Mouse (Mus musculus) CH12.LX (cell line): Measurements from ENCODE around the gene Itgb4. TPM values are rescaled to one million over a fixed set of nuclear protein-coding genes. Genes with fewer than 3 reads are reported as not detected.

Source experiments
- DNase-seq: peaks from one replicate; pipeline ENCODE4 v3.0.0-alpha.2; 2013; ENCODE audit errors: extremely low read depth
- H3K27ac ChIP-seq: 2 replicates; pipeline ENCODE4 v1.5.1; 2012; ENCODE audit warnings: low read depth, mild to moderate bottlenecking, control low read depth, moderate library complexity; ENCODE audit not compliant: insufficient read depth
- H3K27me3 ChIP-seq: replicated peaks from 2 replicates; pipeline ENCODE3; 2012; ENCODE audit warnings: inconsistent platforms
- H3K36me3 ChIP-seq, 2 experiments: replicated peaks in 1 of 2; 2 replicates each; pipeline versions ENCODE3 to v1.6.1; 2012; ENCODE audit warnings: inconsistent platforms in 1 of 2, low read length in 1 of 2, mild to moderate bottlenecking in 1 of 2, mixed read lengths in 1 of 2, moderate library complexity in 1 of 2; ENCODE audit not compliant: control insufficient read depth in 1 of 2, insufficient read depth in 1 of 2
- H3K4me1 ChIP-seq, 2 experiments: 2 replicates each; pipeline ENCODE4 v1.6.1; 2012; ENCODE audit warnings: inconsistent platforms in 1 of 2, moderate library complexity in 1 of 2; ENCODE audit not compliant: insufficient read depth in 2 of 2, control insufficient read depth in 1 of 2
- H3K4me2 ChIP-seq: 2 replicates; pipeline ENCODE4 v1.6.1; 2012; ENCODE audit warnings: low read depth, mild to moderate bottlenecking, control low read depth; ENCODE audit not compliant: poor library complexity, insufficient read depth, severe bottlenecking
- H3K4me3 ChIP-seq, 3 experiments: fragments of 150-350 bp in 1 of 3; sonication (generic) in 1 of 3; replicated peaks in 1 of 3; 2 replicates each; pipeline versions ENCODE3 to v1.5.1; 2011 to 2012; ENCODE audit warnings: low read depth in 2 of 3, low read length in 2 of 3, mild to moderate bottlenecking in 2 of 3, moderate library complexity in 2 of 3, control low read depth in 1 of 3, improper control_type of control experiment in 1 of 3, inconsistent platforms in 1 of 3, mixed read lengths in 1 of 3; ENCODE audit not compliant: poor library complexity in 1 of 3
- H3K79me2 ChIP-seq: replicated peaks from 2 replicates; pipeline ENCODE4 v1.6.1; 2012; ENCODE audit warnings: mild to moderate bottlenecking, moderate library complexity; ENCODE audit not compliant: control insufficient read depth, poor library complexity, insufficient read depth, severe bottlenecking; ENCODE audit errors: extremely low read depth
- H3K9ac ChIP-seq: 2 replicates; pipeline ENCODE4 v1.6.1; 2012; ENCODE audit warnings: low read depth, mild to moderate bottlenecking, control low read depth, moderate library complexity; ENCODE audit not compliant: insufficient read depth
- H3K9me3 ChIP-seq: replicated peaks from 2 replicates; pipeline ENCODE3; 2012; ENCODE audit warnings: low read length, inconsistent platforms, mixed read lengths
- CHD1 ChIP-seq: IDR thresholded peaks from 2 replicates; pipeline ENCODE4 v1.6.1; 2012; ENCODE audit warnings: low read depth, low read length, improper control_type of control experiment, inconsistent platforms
- CTCF ChIP-seq, 2 experiments: IDR thresholded peaks in 1 of 2; conservative IDR thresholded peaks in 1 of 2; 2 replicates each; pipeline ENCODE4 v1.5.1; 2011 to 2012; ENCODE audit warnings: low read depth in 2 of 2, low read length in 2 of 2, improper control_type of control experiment in 1 of 2, inconsistent platforms in 1 of 2, mild to moderate bottlenecking in 1 of 2, moderate library complexity in 1 of 2
- EP300 ChIP-seq: IDR thresholded peaks from 2 replicates; pipeline ENCODE4 v1.6.1; 2011; ENCODE audit warnings: low read length, improper control_type of control experiment
- IRF4 ChIP-seq: IDR thresholded peaks from 2 replicates; pipeline ENCODE4 v1.6.1; 2014; ENCODE audit warnings: low read depth, mild to moderate bottlenecking, inconsistent platforms, low read length, improper control_type of control experiment
- JUN ChIP-seq: IDR thresholded peaks from 2 replicates; pipeline ENCODE4 v1.6.1; 2011; ENCODE audit warnings: low read depth, mild to moderate bottlenecking, low read length, improper control_type of control experiment, moderate library complexity; ENCODE audit not compliant: insufficient read depth
- JUND ChIP-seq: conservative IDR thresholded peaks from 2 replicates; pipeline ENCODE4 v1.6.1; 2011; ENCODE audit warnings: low read depth, low read length, improper control_type of control experiment
- MAFK ChIP-seq: IDR thresholded peaks from 2 replicates; pipeline ENCODE4 v1.6.1; 2011; ENCODE audit warnings: low read length, improper control_type of control experiment; ENCODE audit not compliant: insufficient replicate concordance
- MEF2A ChIP-seq: IDR thresholded peaks from 2 replicates; pipeline ENCODE4 v1.6.1; 2014; ENCODE audit warnings: low read depth, mild to moderate bottlenecking, inconsistent platforms, low read length, improper control_type of control experiment, borderline replicate concordance
- MXI1 ChIP-seq: IDR thresholded peaks from 2 replicates; pipeline ENCODE4 v1.6.1; 2011; ENCODE audit warnings: mild to moderate bottlenecking, low read depth, low read length, improper control_type of control experiment
- MYC ChIP-seq: IDR thresholded peaks from 2 replicates; pipeline ENCODE4 v1.6.1; 2011; ENCODE audit warnings: low read depth, mild to moderate bottlenecking, improper control_type of control experiment, low read length
- POLR2A ChIP-seq: IDR thresholded peaks from 2 replicates; pipeline ENCODE4 v1.6.1; 2011; ENCODE audit warnings: low read depth, mild to moderate bottlenecking, improper control_type of control experiment, low read length
- POLR2AphosphoS2 ChIP-seq: IDR thresholded peaks from 2 replicates; pipeline ENCODE4 v1.6.1; 2011; ENCODE audit warnings: low read depth, low read length, improper control_type of control experiment
- RAD21 ChIP-seq: IDR thresholded peaks from 2 replicates; pipeline ENCODE4 v1.6.1; 2011; ENCODE audit warnings: low read depth, mild to moderate bottlenecking, low read length, improper control_type of control experiment, moderate library complexity
- SIN3A ChIP-seq: IDR thresholded peaks from 2 replicates; pipeline ENCODE4 v1.6.1; 2012; ENCODE audit warnings: low read length, improper control_type of control experiment, inconsistent platforms
- SMC3 ChIP-seq: IDR thresholded peaks from 2 replicates; pipeline ENCODE4 v1.6.1; 2011; ENCODE audit warnings: low read depth, low read length, improper control_type of control experiment
- TCF12 ChIP-seq: IDR thresholded peaks from 2 replicates; pipeline ENCODE4 v1.6.1; 2014; ENCODE audit warnings: low read depth, mild to moderate bottlenecking, inconsistent platforms, low read length, improper control_type of control experiment
- UBTF ChIP-seq: IDR thresholded peaks from 2 replicates; pipeline ENCODE4 v1.6.1; 2012; ENCODE audit warnings: low read depth, mild to moderate bottlenecking, inconsistent platforms, low read length, improper control_type of control experiment, moderate library complexity
- USF2 ChIP-seq: conservative IDR thresholded peaks from 2 replicates; pipeline ENCODE4 v1.6.1; 2011; ENCODE audit warnings: low read depth, low read length, improper control_type of control experiment
- ZC3H11A ChIP-seq: IDR thresholded peaks from 2 replicates; pipeline ENCODE4 v1.6.1; 2012; ENCODE audit warnings: low read depth, mild to moderate bottlenecking, inconsistent platforms, low read length, improper control_type of control experiment
- dilution Hi-C: fragments of 300-500 bp; cut with MboI; formaldehyde crosslinking; loops from 2 replicates; pipeline ENCODE4 v1.14.3; 2020; ENCODE audit warnings: low sequenced_read_pairs; ENCODE audit not compliant: extremely low pct_unique_long_range_greater_than_20kb, extremely low pct_ligation_motif_present
- in situ Hi-C: fragments of 300-500 bp; cut with MboI; formaldehyde crosslinking; loops from 3 replicates; pipeline ENCODE4 v1.14.3; 2019; ENCODE audit warnings: low sequenced_read_pairs, low pct_ligation_motif_present, low pct_unique_long_range_greater_than_20kb, mixed read lengths
- polyA plus RNA-seq: library from polyadenylated mRNA; unstranded; fragments of >175 nt; gene quantifications from 2 replicates; pipeline ENCODE4 v1.2.1, GENCODE M21; 2012; ENCODE audit warnings: low read depth; ENCODE audit not compliant: insufficient read length
- total RNA-seq, 2 experiments: library from RNA; depleted of rRNA; stranded (reverse); fragments of 300-350 nt in 1 of 2; fragments of >200 nt in 1 of 2; gene quantifications; 2 replicates each; pipeline ENCODE4 v1.2.3; 2012 to 2014

The Itgb4 gene
- total and polyA plus RNA-seq, 3 experiments = 0.42 to 6.3 (median 0.59) TPM

DNA sequence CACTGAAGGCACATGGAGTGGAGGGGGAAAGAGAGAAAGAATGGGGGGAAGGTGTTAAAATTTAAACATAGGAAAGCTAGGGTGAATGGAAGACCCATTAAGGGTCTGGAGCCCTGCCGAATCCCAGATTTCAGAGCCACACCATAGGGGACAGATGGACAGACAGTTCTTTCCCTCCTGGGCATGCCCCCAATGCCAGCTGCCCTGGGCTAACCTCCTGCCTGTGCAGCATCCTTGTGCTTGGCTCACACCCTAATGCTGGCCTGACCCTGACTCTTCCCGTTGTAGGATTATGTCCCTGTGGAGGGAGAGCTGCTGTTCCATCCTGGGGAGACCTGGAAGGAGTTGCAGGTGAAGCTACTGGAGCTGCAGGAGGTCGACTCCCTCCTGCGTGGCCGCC, 23.2 kb downstream of the Itgb4 start:
- Histone ChIP-seq H3K9me3 (no peaks in the 10 kb centered on the region), H3K4me1 (peaks cover 10 to 21% of the 10 kb centered on the region in 2 experiments), H3K36me3 (no peaks in the 10 kb centered on the region), H3K27me3 (peaks cover 10% of the 10 kb centered on the region), H3K9ac (no peak overlapping the region)
- dilution Hi-C loops (no loop called here), in situ Hi-C loops (no loop called here)
- no peak for DNase-seq
- no peak for TF ChIP-seq JUN
- no peak for TF ChIP-seq EP300
- no peak for TF ChIP-seq CTCF (conservative IDR thresholded peaks at IDR 0.05 in 1 of 2, IDR thresholded peaks at IDR 0.05 in 1 of 2; ENCODE audit: low read depth in 2 of 2, low read length in 2 of 2)
- no peak for TF ChIP-seq MAFK
- no peak for TF ChIP-seq UBTF
- TF ChIP-seq, all 38 proteins: peak for 0
- H3K4me2 ChIP-seq = no peak overlapping the region
- H3K27ac ChIP-seq = no peak overlapping the region
- no peak overlapping the region for H3K4me3 ChIP-seq
- H3K79me2 ChIP-seq = no peaks in the 10 kb centered on the region

DNA sequence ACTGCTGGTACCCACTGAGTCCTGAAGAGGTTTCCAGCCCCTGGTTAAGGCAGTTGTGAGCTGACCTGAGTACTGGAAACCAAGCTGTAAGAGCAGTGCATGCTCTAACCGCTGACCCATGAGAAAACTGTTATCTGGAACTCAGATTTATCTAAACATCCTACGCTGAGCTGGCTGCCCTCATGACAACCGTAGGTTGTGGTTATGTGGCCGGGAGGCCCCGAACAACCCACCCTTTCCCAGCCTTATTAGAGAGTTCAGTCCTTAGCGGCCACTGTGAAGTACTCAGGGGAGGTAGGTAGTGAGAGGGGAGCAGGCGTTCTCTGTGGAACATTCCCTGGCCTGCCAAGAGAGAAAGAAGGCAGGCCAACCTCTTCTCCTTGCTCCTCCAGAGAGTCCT, 24.5 kb downstream of the Itgb4 start:
- H3K4me2 ChIP-seq = no peak overlapping the region
- in situ Hi-C loops = no loop called here
- dilution Hi-C loops = no loop called here

DNA sequence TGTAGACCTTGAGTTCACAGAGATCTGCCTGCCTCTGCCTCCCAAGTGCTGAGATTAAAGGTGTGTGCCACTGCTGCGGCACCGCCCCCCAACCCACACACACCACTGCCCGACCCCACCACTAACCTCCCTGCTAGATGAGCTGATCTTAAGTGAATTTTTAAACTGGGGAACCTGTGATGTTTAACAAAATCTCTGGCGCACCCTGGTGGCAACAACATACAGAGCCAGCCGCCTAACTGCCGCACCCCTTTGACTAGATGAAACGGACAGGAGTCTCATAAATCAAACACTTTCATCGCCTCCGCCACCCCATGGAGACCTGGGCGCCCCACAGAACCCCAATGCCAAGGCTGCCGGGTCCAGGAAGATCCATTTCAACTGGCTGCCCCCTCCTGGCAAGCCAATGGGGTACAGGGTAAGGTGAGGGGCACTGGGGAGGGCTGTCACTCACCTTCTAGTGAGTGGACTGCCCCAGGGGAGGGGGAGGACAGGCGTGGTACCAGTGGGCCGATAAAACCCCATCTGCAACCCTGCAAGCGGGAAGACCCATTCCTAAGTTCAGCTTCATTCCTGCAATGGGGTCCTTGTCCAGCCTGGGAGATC, 25.1 kb downstream of the Itgb4 start:
- H3K4me3 ChIP-seq = no peak overlapping the region
- H3K9ac ChIP-seq = no peak overlapping the region
- H3K27me3 ChIP-seq = peaks cover 5% of the 10 kb centered on the region
- H3K4me1 ChIP-seq = peaks cover 10 to 21% of the 10 kb centered on the region in 2 experiments
- TF ChIP-seq USF2 (no peak), IRF4 (no peak), ZC3H11A (peak; percentile 23; the same call in 1 of the 2 replicates), SMC3 (peak; percentile 91), RAD21 (peak; percentile 83), JUN (no peak), SIN3A (no peak), CTCF (conservative IDR thresholded peaks at IDR 0.05 in 1 of 2, IDR thresholded peaks at IDR 0.05 in 1 of 2; ENCODE audit: low read depth in 2 of 2, low read length in 2 of 2) (peak; percentile 29 to 92; a peak in 3 of 4 replicates)
- no peak overlapping the region for H3K27ac ChIP-seq
- H3K9me3 ChIP-seq = peaks cover 9% of the 10 kb centered on the region
- H3K36me3 ChIP-seq = peaks cover 0 to 3% of the 10 kb centered on the region in 2 experiments
- DNase-seq = peak; percentile 86
- in situ Hi-C loops (loop anchor here (25.0 kb wide), 1 partner anchor 387 kb away; the partner anchor contains the start of genes Gga3, Mif4gd and Mrps7), dilution Hi-C loops (no loop called here)
- H3K79me2 ChIP-seq = no peaks in the 10 kb centered on the region
- H3K4me2 ChIP-seq = no peak overlapping the region

More for the DNA sequence above, 24.5 kb downstream of the Itgb4 start:
- TF ChIP-seq POLR2AphosphoS2 (no peak), CTCF (conservative IDR thresholded peaks at IDR 0.05 in 1 of 2, IDR thresholded peaks at IDR 0.05 in 1 of 2; ENCODE audit: low read depth in 2 of 2, low read length in 2 of 2) (no peak), IRF4 (no peak), MYC (no peak), MEF2A (no peak), RAD21 (no peak), JUND (no peak), TCF12 (no peak), ZC3H11A (no peak), MXI1 (no peak), CHD1 (no peak), POLR2A (no peak)
- Histone ChIP-seq H3K36me3 (peaks cover 0 to 3% of the 10 kb centered on the region in 2 experiments), H3K79me2 (no peaks in the 10 kb centered on the region), H3K27ac (no peak overlapping the region), H3K9me3 (peaks cover 9% of the 10 kb centered on the region), H3K4me1 (peaks cover 10 to 21% of the 10 kb centered on the region in 2 experiments), H3K27me3 (peaks cover 6% of the 10 kb centered on the region), H3K4me3 (no peak overlapping the region), H3K9ac (no peak overlapping the region)
- DNase-seq = no peak
